Mouse (Mus musculus): ENCODE measurements around the gene Asic4. TPM values are rescaled to one million over a fixed set of nuclear protein-coding genes. Genes with fewer than 3 reads are reported as not detected.

The Asic4 gene
- polyA plus RNA-seq, 1 experiment from 2014 or later = 4.4 TPM

DNA sequence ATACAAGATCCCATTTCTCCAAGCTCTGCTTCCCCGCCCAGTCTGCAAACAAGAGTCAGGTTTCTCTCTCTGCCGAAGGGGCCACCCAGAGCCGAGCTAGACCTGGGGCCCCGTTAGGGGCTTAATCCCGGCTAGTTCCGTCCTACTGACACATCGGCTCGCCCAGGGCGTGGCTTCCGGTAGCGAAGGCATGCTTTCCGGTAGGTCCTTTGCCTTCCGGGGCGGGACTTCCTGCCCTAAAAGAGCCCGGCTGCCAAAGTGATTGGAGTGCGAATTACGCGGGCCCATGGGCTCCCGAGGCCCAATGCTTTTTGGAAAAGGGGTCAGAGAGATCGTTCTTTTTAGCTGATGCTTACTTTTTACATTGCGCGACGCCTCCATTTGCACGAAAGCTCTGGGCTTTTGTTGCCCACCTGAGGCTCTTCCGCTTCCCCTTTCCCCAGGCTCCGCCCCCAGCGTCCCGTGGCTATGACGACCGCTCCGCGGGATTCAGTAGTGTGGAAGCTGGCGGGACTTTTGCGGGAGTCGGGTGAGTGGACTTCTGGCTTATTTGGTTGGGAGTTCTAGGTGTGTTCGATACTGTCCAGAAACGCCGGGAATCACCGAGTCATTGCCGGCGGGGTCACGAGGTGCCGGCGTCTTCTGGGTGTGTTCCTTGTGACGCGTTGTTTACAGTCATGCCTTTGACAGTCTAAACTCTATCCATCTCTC, 71.2 kb downstream of the Asic4 start, which contains the start of gene Stk11ip:
Gene Stk11ip (plus strand): TSS at position 209 of the 711 bp plus-strand sequence.
- no peaks in the 10 kb centered on the region for H3K9me3 ChIP-seq (ENCODE audit: control insufficient read depth, low read length)
- under 1% methylated on average over 46 of the region's 46 CpGs for WGBS
- peak within 1 kb of the TSS; percentile 80 for H3K27ac ChIP-seq (ENCODE audit: low read depth, low read length)
- no peaks in the 10 kb centered on the region for H3K36me3 ChIP-seq (ENCODE audit: control insufficient read depth, insufficient read depth, low read length)
- peak within 1 kb of the TSS; percentile 51 for H3K9ac ChIP-seq (ENCODE audit: low read depth, low read length)
- ATAC-seq (ENCODE audit: low FRiP score) = peak; percentile 97
- no peaks in the 10 kb centered on the region for H3K27me3 ChIP-seq (ENCODE audit: control insufficient read depth, insufficient read depth, low read length)
- H3K4me2 ChIP-seq (replicated peaks; ENCODE audit: low read depth, low read length) = peak within 1 kb of the TSS; percentile 56
- peak within 1 kb of the TSS; percentile 65 for H3K4me3 ChIP-seq (ENCODE audit: low read depth, low read length)
- DNase-seq (ENCODE audit: low spot score) = peak; percentile 98
- H3K4me1 ChIP-seq (replicated peaks; ENCODE audit: control insufficient read depth, insufficient read depth, low read length) = no peaks in the 10 kb centered on the region

Other genes starting within 250 kb of the Asic4 start
- gene Glb1l, start 239.6 kb upstream of the Asic4 start, polyA plus RNA-seq (2014; fragmentation: Nextera tagmentation; extraction: Ambion mirVana) = 18.0 and 19.5 TPM in 2 replicates
- 110 and 125 TPM in 2 replicates for gene Stk16, start 239.6 kb upstream of the Asic4 start, polyA plus RNA-seq (2014; fragmentation: Nextera tagmentation; extraction: Ambion mirVana)
- gene Tuba4a, start 230.6 kb upstream of the Asic4 start, polyA plus RNA-seq (2014; fragmentation: Nextera tagmentation; extraction: Ambion mirVana) = 10.7 and 12.4 TPM in 2 replicates
- not detected in 2 replicates for gene A630095N17Rik, start 218.3 kb upstream of the Asic4 start, polyA plus RNA-seq (2014; fragmentation: Nextera tagmentation; extraction: Ambion mirVana)
- 17.8 and 21.4 TPM in 2 replicates for gene Dnajb2, start 214.0 kb upstream of the Asic4 start, polyA plus RNA-seq (2014; fragmentation: Nextera tagmentation; extraction: Ambion mirVana)
- 3.5 and 6.0 TPM in 2 replicates for gene Ptprn, start 185.9 kb upstream of the Asic4 start, polyA plus RNA-seq (2014; fragmentation: Nextera tagmentation; extraction: Ambion mirVana)
- 32.3 and 35.7 TPM in 2 replicates for gene Resp18, start 172.0 kb upstream of the Asic4 start, polyA plus RNA-seq (2014; fragmentation: Nextera tagmentation; extraction: Ambion mirVana)
- 154 and 165 TPM in 2 replicates for gene Dnpep, start 132.4 kb upstream of the Asic4 start, polyA plus RNA-seq (2014; fragmentation: Nextera tagmentation; extraction: Ambion mirVana)
- gene Des, start 90.1 kb upstream of the Asic4 start, polyA plus RNA-seq (2014; fragmentation: Nextera tagmentation; extraction: Ambion mirVana) = 2.1 and 2.4 TPM in 2 replicates
- 11.1 and 12.7 TPM in 2 replicates for gene Speg, start 75.1 kb upstream of the Asic4 start, polyA plus RNA-seq (2014; fragmentation: Nextera tagmentation; extraction: Ambion mirVana)
- 53.8 and 56.3 TPM in 2 replicates for gene Gmppa, start 14.5 kb upstream of the Asic4 start, polyA plus RNA-seq (2014; fragmentation: Nextera tagmentation; extraction: Ambion mirVana)
- 17.8 and 20.2 TPM in 2 replicates for gene Chpf, start 28.9 kb downstream of the Asic4 start, polyA plus RNA-seq (2014; fragmentation: Nextera tagmentation; extraction: Ambion mirVana)
- 11.1 and 11.6 TPM in 2 replicates for gene Tmem198, start 29.1 kb downstream of the Asic4 start, polyA plus RNA-seq (2014; fragmentation: Nextera tagmentation; extraction: Ambion mirVana)
- gene Obsl1, start 56.0 kb downstream of the Asic4 start, polyA plus RNA-seq (2014; fragmentation: Nextera tagmentation; extraction: Ambion mirVana) = 34.0 and 34.4 TPM in 2 replicates
- 1.3 and 2.0 TPM in 2 replicates for gene Inha, start 56.6 kb downstream of the Asic4 start, polyA plus RNA-seq (2014; fragmentation: Nextera tagmentation; extraction: Ambion mirVana)
- gene Stk11ip, start 71.1 kb downstream of the Asic4 start, polyA plus RNA-seq (2014; fragmentation: Nextera tagmentation; extraction: Ambion mirVana) = 11.8 and 13.4 TPM in 2 replicates
- gene Slc4a3, start 95.8 kb downstream of the Asic4 start, polyA plus RNA-seq (2014; fragmentation: Nextera tagmentation; extraction: Ambion mirVana) = 8.0 and 9.2 TPM in 2 replicates

Data from hindbrain, embryonic 11.5 days (tissue).